Mouse (Mus musculus) heart, postnatal 0 days (tissue): ENCODE results near the gene Efnb3. TPM values are rescaled to one million over a fixed set of nuclear protein-coding genes. Genes with fewer than 3 reads are reported as not detected.

Experiments used
- ATAC-seq: fragments of 200-750 bp; cut with Nextera tagmentation; 2 replicates; pipeline ENCODE4 v1.8.0; 2017; ENCODE audit warnings: low read depth, moderate number of reproducible peaks, moderate library complexity; ENCODE audit not compliant: insufficient read depth
- DNase-seq: peaks from one replicate; pipeline ENCODE4 v3.0.0-alpha.2; 2016; ENCODE audit warnings: low spot score
- H3K27ac ChIP-seq: fragments of 300-500 bp; sonication (generic); 2 replicates; pipeline ENCODE4 v1.5.1; 2014; ENCODE audit warnings: low read depth, mild to moderate bottlenecking
- H3K27me3 ChIP-seq: fragments of 300-500 bp; sonication (generic); 2 replicates; pipeline ENCODE4 v1.6.1; 2014; ENCODE audit warnings: low read length, mixed read lengths; ENCODE audit not compliant: control insufficient read depth, insufficient read depth
- H3K36me3 ChIP-seq: fragments of 300-500 bp; sonication (generic); replicated peaks from 2 replicates; pipeline ENCODE4 v1.6.1; 2014; ENCODE audit warnings: low read length, mixed read lengths; ENCODE audit not compliant: control insufficient read depth, insufficient read depth
- H3K4me1 ChIP-seq: fragments of 300-500 bp; sonication (generic); 2 replicates; pipeline ENCODE4 v1.6.1; 2014; ENCODE audit warnings: antibody characterized with exemption; ENCODE audit not compliant: control insufficient read depth, insufficient read depth
- H3K4me2 ChIP-seq: fragments of 300-500 bp; sonication (generic); 2 replicates; pipeline ENCODE4 v1.6.1; 2014; ENCODE audit warnings: low read depth, mild to moderate bottlenecking, low read length, moderate library complexity
- H3K4me3 ChIP-seq: fragments of 300-500 bp; sonication (generic); 2 replicates; pipeline ENCODE4 v1.5.1; 2014; ENCODE audit warnings: low read depth, low read length
- H3K9ac ChIP-seq: fragments of 300-500 bp; sonication (generic); replicated peaks from 2 replicates; pipeline ENCODE4 v1.6.1; 2014; ENCODE audit warnings: low read depth, low read length, mixed read lengths
- H3K9me3 ChIP-seq: fragments of 300-500 bp; sonication (generic); replicated peaks from 2 replicates; pipeline ENCODE4 v1.6.1; 2016; ENCODE audit warnings: low read length; ENCODE audit not compliant: control insufficient read depth
- CTCF ChIP-seq: IDR thresholded peaks from 2 replicates; pipeline ENCODE4 v1.5.1; 2016; ENCODE audit warnings: antibody characterized with exemption, control low read depth, low read depth
- EP300 ChIP-seq: IDR thresholded peaks from 2 replicates; pipeline ENCODE4 v1.6.1; 2016; ENCODE audit warnings: antibody characterized with exemption, low read depth
- WGBS: fragments of 180-500 bp; shearing (Covaris S2); extraction: QIAGEN DNeasy Blood & Tissue Kit; methylation state at CpG from one replicate; pipeline ENCODE4 v1.1.7; 2014; 5-methylcytosine and 5-hydroxymethylcytosine counted together
- polyA plus RNA-seq: library from polyadenylated mRNA; unstranded; fragments of >200 nt; fragmentation: Nextera tagmentation; extraction: Ambion mirVana; gene quantifications from 2 replicates; pipeline ENCODE4 v1.2.1, GENCODE M21; 2015
- total RNA-seq: library from RNA; depleted of rRNA; stranded (reverse); fragments of >200 nt; gene quantifications from 2 replicates; pipeline ENCODE4 v1.2.3, GENCODE M21; 2014; ENCODE audit warnings: low replicate concordance

Gene Efnb3
- total and polyA plus RNA-seq, 2 experiments from 2014 or later: 75.6 to 79.5 TPM

- Histone ChIP-seq H3K27ac (no peak overlapping the region), H3K4me2 (no peak overlapping the region), H3K4me1 (0 out of 2 replicates have a peak, but pooled peaks cover 12% of the 10 kb centered on the region), H3K9me3 (no peaks in the 10 kb centered on the region), H3K9ac (no peak overlapping the region), H3K4me3 (no peak overlapping the region), H3K27me3 (no peaks in the 10 kb centered on the region), H3K36me3 (peaks cover 39% of the 10 kb centered on the region)
- DNase-seq (no peak), ATAC-seq (no peak)
- TF ChIP-seq EP300 (no peak), CTCF (no peak)
- WGBS: 54% methylated on average over 3 of the region's 3 CpGs
These were observed 4.4 kb upstream of the Efnb3 start for GRCm38 (mm10) chr11:69564391-69564790.

GRCm38 (mm10) chr11:69563373-69563772 is 3.4 kb upstream of the Efnb3 start:
- H3K4me1 ChIP-seq: 0 out of 2 replicates have a peak, but pooled peaks cover 12% of the 10 kb centered on the region
- H3K9ac ChIP-seq: no peak overlapping the region; the same call in 1 of the 2 replicates
- no peak overlapping the region for H3K4me3 ChIP-seq
- H3K9me3 ChIP-seq: no peaks in the 10 kb centered on the region
- DNase-seq: no peak
- no peak overlapping the region for H3K27ac ChIP-seq
- H3K36me3 ChIP-seq: peaks cover 39% of the 10 kb centered on the region
- H3K4me2 ChIP-seq: no peak overlapping the region
- H3K27me3 ChIP-seq: no peaks in the 10 kb centered on the region
- ATAC-seq: no peak
- 58% methylated on average over 13 of the region's 13 CpGs for WGBS
- no peak for TF ChIP-seq CTCF
- TF ChIP-seq EP300: no peak

GRCm38 (mm10) chr11:69560896-69561854 is 1.2 kb upstream of the Efnb3 start:
- Histone ChIP-seq H3K4me1 (0 out of 2 replicates have a peak, but pooled peaks cover 12% of the 10 kb centered on the region), H3K4me3 (peak overlapping the region; percentile 69; the same call in 1 of the 2 replicates)

GRCm38 (mm10) chr11:69559183-69559582 is 822 bp downstream of the Efnb3 start:
- Histone ChIP-seq H3K27ac (peak overlapping the region; percentile 97), H3K36me3 (peaks cover 24% of the 10 kb centered on the region; the same call in 1 of the 2 replicates), H3K9ac (peak overlapping the region; percentile 85), H3K9me3 (no peaks in the 10 kb centered on the region), H3K4me2 (peak overlapping the region; percentile 85), H3K4me1 (0 out of 2 replicates have a peak, but pooled peaks cover 12% of the 10 kb centered on the region), H3K4me3 (peak overlapping the region; percentile 69), H3K27me3 (no peaks in the 10 kb centered on the region)
- WGBS: 10% methylated on average over 5 of the region's 5 CpGs
- peak; percentile 89 for DNase-seq
- peak; percentile 87 for ATAC-seq
- TF ChIP-seq EP300 (peak; percentile 88), CTCF (no peak)

More at GRCm38 (mm10) chr11:69560896-69561854, 1.2 kb upstream of the Efnb3 start:
- no peak for ATAC-seq
- Histone ChIP-seq H3K9me3 (no peaks in the 10 kb centered on the region), H3K4me2 (peak overlapping the region; percentile 85; the same call in 1 of the 2 replicates), H3K27ac (no peak overlapping the region), H3K27me3 (no peaks in the 10 kb centered on the region), H3K36me3 (peaks cover 34% of the 10 kb centered on the region; the same call in 1 of the 2 replicates), H3K9ac (no peak overlapping the region)
- DNase-seq: no peak
- WGBS: 38% methylated on average over 16 of the region's 16 CpGs
- TF ChIP-seq CTCF: no peak
- no peak for TF ChIP-seq EP300

- Histone ChIP-seq H3K36me3 (peaks cover 25% of the 10 kb centered on the region; the same call in 1 of the 2 replicates), H3K9me3 (no peaks in the 10 kb centered on the region), H3K9ac (peak overlapping the region; percentile 85), H3K27ac (peak overlapping the region; percentile 97), H3K27me3 (no peaks in the 10 kb centered on the region), H3K4me1 (0 out of 2 replicates have a peak, but pooled peaks cover 12% of the 10 kb centered on the region), H3K4me3 (peak overlapping the region; percentile 69), H3K4me2 (peak overlapping the region; percentile 85)
- ATAC-seq (no peak), DNase-seq (no peak)
- 5% methylated on average over 6 of the region's 6 CpGs for WGBS
- no peak for TF ChIP-seq CTCF
- TF ChIP-seq EP300: no peak
These were observed 1.2 kb downstream of the Efnb3 start for GRCm38 (mm10) chr11:69558756-69559155.
